In the genomic region with DNA sequence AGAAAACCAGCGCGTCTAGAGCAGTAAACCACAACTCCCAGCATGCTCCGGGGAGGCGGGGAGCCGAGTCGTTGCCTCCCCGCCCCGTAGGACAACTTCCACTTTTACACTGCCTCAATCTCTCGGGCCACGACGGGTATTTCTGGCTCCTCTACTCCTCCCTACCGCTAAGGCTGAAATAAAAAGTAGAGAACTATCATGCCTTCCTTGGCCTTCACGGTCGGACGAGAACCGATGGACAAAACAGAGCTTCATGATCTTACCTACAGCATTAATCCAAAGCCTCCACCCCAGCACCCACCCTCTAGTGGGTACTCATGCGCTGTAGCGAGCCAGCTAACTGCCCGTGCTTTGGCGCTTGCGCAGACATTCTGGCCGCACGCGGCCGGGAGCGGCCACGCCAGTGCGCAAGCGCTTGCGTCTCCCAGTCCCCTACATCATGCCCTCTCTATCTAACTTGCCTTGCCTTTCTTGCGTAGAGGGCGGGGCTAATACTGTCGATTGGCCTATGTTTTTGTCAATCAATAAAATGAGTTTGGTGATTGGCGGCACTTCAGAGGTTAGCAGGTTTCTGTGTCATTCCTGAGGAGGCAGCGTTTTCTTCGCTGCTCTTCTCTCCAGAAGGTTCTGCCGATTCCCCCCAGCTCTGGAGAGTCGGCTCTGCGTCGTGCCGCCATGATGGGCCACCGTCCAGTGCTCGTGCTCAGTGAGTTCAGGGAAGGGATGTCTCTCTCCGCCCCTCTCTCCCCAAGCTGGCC, we compare ENCODE assay signal across 8 mouse cellular contexts. TPM values are rescaled to one million over a fixed set of nuclear protein-coding genes. Genes with fewer than 3 reads are reported as not detected.
DNase-seq lines count a peak whose midpoint lies in the region; ATAC-seq lines count a peak whose summit lies in the region.

A gene (minus strand): TSS at position 439 of the 758 bp plus-strand sequence.
A gene (plus strand): TSS at position 556 of the 758 bp plus-strand sequence.

- WGBS in hindbrain, embryonic 15.5 days: under 1% methylated on average over 44 of the region's 44 CpGs

- peak within 1 kb of the TSS; percentile 85 for H3K9ac ChIP-seq in hindbrain, embryonic 15.5 days

- peak; percentile 99 for ATAC-seq in hindbrain, embryonic 15.5 days (ENCODE audit: low FRiP score, low read depth)

- H3K27me3 ChIP-seq in hindbrain, embryonic 15.5 days: no peaks in the 10 kb centered on the region

- peak; percentile 97 for DNase-seq in T-cell, adult 2 months (ENCODE audit: low spot score)
- peak; percentile 95 to 96 for DNase-seq in cerebellum, postnatal 36 days
- peak; percentile 94 to 98 for DNase-seq in frontal cortex, postnatal 36 days (ENCODE audit: low spot score in 2 of 2)
- DNase-seq in left cerebral cortex, adult 11 months (ENCODE audit: low spot score): peak; percentile 96
- peak; percentile 97 to 98 for DNase-seq in lung, postnatal 4 days
- peak; percentile 98 for DNase-seq in retina, postnatal 7 days (ENCODE audit: low read depth, low spot score)
- DNase-seq in urinary bladder, adult 2 months (ENCODE audit: low spot score): peak; percentile 84

- peaks cover 26% of the 10 kb centered on the region for H3K36me3 ChIP-seq in hindbrain, embryonic 15.5 days

- no peaks in the 10 kb centered on the region for H3K9me3 ChIP-seq in hindbrain, embryonic 15.5 days

- peak within 1 kb of the TSS; percentile 76 for H3K4me3 ChIP-seq in hindbrain, embryonic 15.5 days

- peak within 1 kb of the TSS; percentile 78 for H3K4me2 ChIP-seq in hindbrain, embryonic 15.5 days

- H3K27ac ChIP-seq in hindbrain, embryonic 15.5 days (replicated peaks): peak within 1 kb of the TSS; percentile 94

- peaks cover 26% of the 10 kb centered on the region for H3K4me1 ChIP-seq in hindbrain, embryonic 15.5 days (replicated peaks)

RNA-seq across cellular contexts. Expression of the first gene that starts in this region (rescaled TPM):
- 9.5 and 12.2 TPM in 2 replicates for polyA plus RNA-seq in hindbrain, embryonic 15.5 days (2015; fragmentation: Nextera tagmentation; extraction: Ambion mirVana)
- polyA plus RNA-seq in urinary bladder, adult 2 months (2012; rRNA removed): 7.4 and 7.9 TPM in 2 replicates

RNA-seq across cellular contexts. Expression of the second gene that starts in this region (rescaled TPM):
- polyA plus RNA-seq in hindbrain, embryonic 15.5 days (2015; fragmentation: Nextera tagmentation; extraction: Ambion mirVana): 446 and 451 TPM in 2 replicates
- polyA plus RNA-seq in urinary bladder, adult 2 months (2012; rRNA removed): 142 and 168 TPM in 2 replicates

Comparison
In these comparisons a context has a peak if more than half of its experiments do, and no peak if none do; other contexts are left out.
1. Peak in every context shown above with its lines: DNase-seq, ATAC-seq, H3K4me3 ChIP-seq and H3K27ac ChIP-seq.